Mouse (Mus musculus): ENCODE measurements around the gene Pcbp1.
"Not testable (repeated sequence)": the region's sequence is repeated elsewhere in the genome, so short reads cannot be mapped to it uniquely, and the experiment has no call there.

The Pcbp1 gene

GRCm38 (mm10) chr6:86526032-86526960 is at the start of gene Pcbp1:
Gene Pcbp1, minus strand, starts transcription at chr6:86526321.
- peak; percentile 98 for DNase-seq (ENCODE audit: low spot score)

- no peak for DNase-seq (ENCODE audit: low spot score)
Observed at GRCm38 (mm10) chr6:86574495-86574894, 48.4 kb upstream of the Pcbp1 start.

GRCm38 (mm10) chr6:86570830-86571229 is 44.7 kb upstream of the Pcbp1 start:
- DNase-seq (ENCODE audit: low spot score): no peak

- peak; percentile 66 for DNase-seq (ENCODE audit: low spot score)
Observed at GRCm38 (mm10) chr6:86569461-86569820, 43.3 kb upstream of the Pcbp1 start.

- DNase-seq (ENCODE audit: low spot score): no peak
Observed at GRCm38 (mm10) chr6:86568816-86569460, 42.8 kb upstream of the Pcbp1 start.

- no peak for DNase-seq (ENCODE audit: low spot score)
Observed at GRCm38 (mm10) chr6:86565782-86566181, 39.7 kb upstream of the Pcbp1 start.

- not testable (repeated sequence) for DNase-seq (ENCODE audit: low spot score)
Observed at GRCm38 (mm10) chr6:86557182-86557581, 31.1 kb upstream of the Pcbp1 start.

GRCm38 (mm10) chr6:86556345-86557058 is 30.4 kb upstream of the Pcbp1 start:
- no peak for DNase-seq (ENCODE audit: low spot score)

GRCm38 (mm10) chr6:86550587-86550986 is 24.5 kb upstream of the Pcbp1 start:
- DNase-seq (ENCODE audit: low spot score): no peak

- DNase-seq (ENCODE audit: low spot score): peak; percentile 15
Observed at GRCm38 (mm10) chr6:86547880-86548367, 21.8 kb upstream of the Pcbp1 start.

- no peak for DNase-seq (ENCODE audit: low spot score)
Observed at GRCm38 (mm10) chr6:86547228-86547755, 21.2 kb upstream of the Pcbp1 start.

GRCm38 (mm10) chr6:86545236-86545635 is 19.1 kb upstream of the Pcbp1 start:
- peak; percentile 14 for DNase-seq (ENCODE audit: low spot score)

- DNase-seq (ENCODE audit: low spot score): no peak
Observed at GRCm38 (mm10) chr6:86543869-86544268, 17.7 kb upstream of the Pcbp1 start.

- no peak for DNase-seq (ENCODE audit: low spot score)
Observed at GRCm38 (mm10) chr6:86543060-86543459, 16.9 kb upstream of the Pcbp1 start.

GRCm38 (mm10) chr6:86541650-86542049 is 15.5 kb upstream of the Pcbp1 start:
- no peak for DNase-seq (ENCODE audit: low spot score)

- no peak for DNase-seq (ENCODE audit: low spot score)
Observed at GRCm38 (mm10) chr6:86528451-86528785, 2.3 kb upstream of the Pcbp1 start.

- no peak for DNase-seq (ENCODE audit: low spot score)
Observed at GRCm38 (mm10) chr6:86527766-86528450, 1.8 kb upstream of the Pcbp1 start.

GRCm38 (mm10) chr6:86526961-86527740 is 1.0 kb upstream of the Pcbp1 start:
- peak; percentile 72 for DNase-seq (ENCODE audit: low spot score)

- DNase-seq (ENCODE audit: low spot score): peak; percentile 73
Observed at GRCm38 (mm10) chr6:86525646-86526031, 482 bp downstream of the Pcbp1 start.

GRCm38 (mm10) chr6:86524879-86525645 is 1.1 kb downstream of the Pcbp1 start:
- DNase-seq (ENCODE audit: low spot score): peak; percentile 44

All from urinary bladder, postnatal 14 days (tissue).